Mouse (Mus musculus) gastrocnemius, adult 8-10 months (tissue): ENCODE results near the gene Nabp2. TPM values are rescaled to one million over a fixed set of nuclear protein-coding genes. Genes with fewer than 3 reads are reported as not detected.

Source experiments
- DNase-seq, 2 experiments: peaks; one replicate each; pipeline ENCODE4 v3.0.0; 2022; ENCODE audit warnings: low spot score in 2 of 2
- total RNA-seq, 4 experiments: library from RNA; stranded (reverse); gene quantifications; 2 replicates each; pipeline ENCODE4 v1.2.4; 2022

Gene Nabp2
- total RNA-seq = 10 to 100 TPM; 59.0 to 70.3 (median 63.5) TPM

DNA sequence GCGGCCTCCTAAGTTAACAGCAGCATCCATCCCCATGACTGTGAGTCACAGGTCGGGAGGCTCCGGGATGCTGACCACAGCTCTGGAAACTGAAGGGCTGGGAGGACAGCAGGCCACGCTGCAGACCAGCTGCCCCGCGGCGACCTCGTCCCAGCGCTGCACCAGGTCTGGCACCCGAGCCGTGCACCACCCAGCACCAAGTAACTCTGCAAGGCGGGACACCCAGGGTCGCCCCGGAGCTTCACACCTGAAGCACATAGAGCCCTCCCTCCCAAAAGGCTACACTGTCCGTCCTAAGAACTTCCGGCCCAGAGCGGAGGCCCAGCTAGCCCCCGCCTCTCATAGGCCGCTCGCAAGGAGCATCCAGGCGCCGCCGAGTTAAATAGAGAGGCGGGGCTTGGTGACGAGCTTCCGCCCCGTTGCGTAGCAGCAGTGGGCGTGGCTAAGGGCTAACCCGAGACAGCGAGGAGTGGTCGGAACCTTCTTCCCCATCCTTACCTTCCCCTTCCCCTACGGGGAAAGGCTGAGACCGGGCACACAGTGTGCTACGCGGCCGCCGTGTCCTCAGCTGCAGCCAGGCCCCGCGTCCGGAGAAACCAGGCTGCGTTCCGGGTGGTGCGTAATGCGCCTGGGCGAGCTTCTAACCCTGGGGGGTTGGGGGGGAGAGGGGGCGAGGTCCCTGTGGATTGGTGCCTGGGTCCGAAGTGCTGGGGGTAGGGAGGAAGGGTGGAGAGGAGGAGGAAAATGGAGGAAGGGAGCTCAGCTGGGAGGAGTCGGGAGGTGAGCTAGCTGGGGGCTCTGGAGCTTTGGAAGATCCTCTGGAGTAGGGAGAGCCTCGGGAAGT is at the start of gene Nabp2, which contains the start of gene Rnf41:
Gene Nabp2, minus strand, starts transcription at position 282 of the 844 bp plus-strand sequence.
Gene Rnf41, plus strand, starts transcription at position 447 of the 844 bp plus-strand sequence.
- DNase-seq = peak; percentile 92 to 94

DNA sequence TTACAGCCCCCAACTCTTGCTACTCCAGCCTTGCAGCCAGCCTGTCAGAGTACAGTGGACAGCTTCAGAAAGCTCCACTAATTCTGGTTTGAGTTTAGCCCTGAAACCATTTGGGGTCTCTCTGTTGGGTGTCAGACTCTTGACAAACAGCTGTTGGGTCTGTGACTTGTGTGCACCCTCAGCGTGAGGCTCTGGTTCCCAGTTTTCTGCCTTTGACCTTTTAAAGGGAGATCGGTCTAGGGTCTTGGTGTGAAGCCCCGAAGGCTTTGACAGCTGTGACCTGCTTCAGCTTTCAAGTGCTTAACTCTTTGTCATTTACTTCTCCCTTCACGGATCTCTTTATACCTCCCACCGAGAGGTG is 49.0 kb upstream of the Nabp2 start:
- no peak for DNase-seq

DNA sequence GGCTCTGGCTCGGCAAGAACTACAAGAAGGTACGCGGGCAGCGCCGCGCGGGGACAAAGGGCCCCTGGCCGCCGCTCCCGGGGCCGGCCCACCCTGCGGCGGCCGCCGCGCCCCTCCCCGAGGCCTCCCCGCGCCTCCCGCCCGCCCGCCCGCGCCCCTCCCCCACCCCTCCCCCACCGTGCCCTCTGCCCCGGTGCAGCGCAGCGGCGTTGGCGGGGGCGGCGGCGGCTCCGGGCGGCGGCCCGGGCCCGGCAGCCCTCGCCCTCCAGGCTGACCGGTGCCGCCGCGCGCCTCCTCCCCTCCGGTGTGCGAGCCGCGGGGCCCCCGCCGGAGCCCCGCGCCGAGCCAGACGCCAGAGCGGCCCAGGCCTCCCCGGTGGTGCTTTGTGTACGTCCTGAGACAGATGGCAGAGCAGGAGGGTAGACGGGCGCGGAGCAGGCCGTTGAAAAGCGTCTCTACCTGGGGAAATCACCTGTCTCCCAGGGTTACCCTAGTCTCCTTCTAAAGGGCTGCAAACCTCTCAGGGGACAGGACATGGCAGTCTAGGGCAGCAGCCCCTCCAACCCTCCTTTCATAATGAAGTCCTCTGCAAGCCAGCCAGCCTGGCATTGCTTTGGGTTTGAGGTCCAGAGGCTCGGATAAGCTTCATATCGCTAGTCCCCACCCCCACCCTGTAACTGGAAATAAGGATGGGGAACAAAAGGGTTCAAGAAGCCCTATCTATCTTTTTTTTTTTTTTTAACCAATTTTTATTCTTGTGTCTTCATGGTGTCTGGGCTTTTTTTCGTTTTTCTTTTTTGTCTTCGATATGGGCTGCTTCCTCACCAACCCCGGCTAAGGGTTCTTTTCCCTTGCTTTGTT is 48.3 kb upstream of the Nabp2 start:
- DNase-seq = no peak

DNA sequence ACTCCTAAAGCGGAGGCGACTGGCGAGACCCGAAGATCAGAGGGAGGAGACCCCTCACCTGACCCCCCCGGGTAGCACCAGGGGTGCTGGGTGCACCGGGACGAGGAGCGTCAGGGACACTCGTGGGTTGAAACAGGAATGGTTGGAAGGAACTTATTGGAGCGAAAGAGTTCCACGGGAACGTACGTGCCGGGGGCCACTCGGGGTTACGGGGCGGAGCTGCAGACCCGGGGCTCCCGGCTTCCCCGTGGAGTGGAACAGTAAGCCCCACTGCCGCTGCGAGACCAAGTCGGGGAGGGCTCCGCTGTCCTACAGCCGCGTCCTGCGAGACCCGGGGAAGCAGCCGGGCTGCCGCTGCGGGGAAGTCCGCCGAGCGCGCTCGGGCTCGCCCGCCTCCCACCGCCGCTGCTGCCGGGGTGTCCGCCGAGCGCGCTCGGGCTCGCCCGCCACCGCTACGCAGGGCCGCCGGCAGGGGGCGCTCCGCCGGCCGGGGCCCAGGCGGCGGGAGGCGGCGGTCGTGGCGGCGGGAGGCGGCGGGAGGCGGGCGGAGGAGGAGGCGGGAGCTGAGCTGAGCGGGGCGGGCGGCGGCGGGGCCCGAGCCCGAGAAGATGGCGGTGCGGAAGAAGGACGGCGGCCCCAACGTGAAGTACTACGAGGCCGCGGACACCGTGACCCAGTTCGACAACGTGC is 47.6 kb upstream of the Nabp2 start, which contains the start of gene Smarcc2:
Gene Smarcc2, plus strand, starts transcription at position 530 of the 690 bp plus-strand sequence.
- DNase-seq = peak; percentile 74 to 81

DNA sequence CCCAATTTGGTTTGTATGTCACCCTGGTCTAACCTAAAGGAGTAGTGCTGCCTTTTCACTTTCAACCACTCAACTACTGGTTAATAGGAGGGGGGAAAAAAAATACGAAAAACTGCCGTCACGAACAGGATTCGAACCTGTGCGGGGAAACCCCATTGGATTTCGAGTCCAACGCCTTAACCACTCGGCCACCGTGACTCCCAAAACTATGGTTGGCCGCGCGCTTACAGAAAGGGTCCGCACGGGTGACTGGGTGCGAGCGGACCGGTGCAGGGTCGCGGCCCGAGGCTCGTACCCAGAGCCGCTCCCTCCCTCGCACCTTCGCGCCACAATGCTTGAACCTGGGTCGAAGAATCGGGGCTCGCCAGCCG is 47.0 kb upstream of the Nabp2 start:
- peak; percentile 81 to 83 for DNase-seq

DNA sequence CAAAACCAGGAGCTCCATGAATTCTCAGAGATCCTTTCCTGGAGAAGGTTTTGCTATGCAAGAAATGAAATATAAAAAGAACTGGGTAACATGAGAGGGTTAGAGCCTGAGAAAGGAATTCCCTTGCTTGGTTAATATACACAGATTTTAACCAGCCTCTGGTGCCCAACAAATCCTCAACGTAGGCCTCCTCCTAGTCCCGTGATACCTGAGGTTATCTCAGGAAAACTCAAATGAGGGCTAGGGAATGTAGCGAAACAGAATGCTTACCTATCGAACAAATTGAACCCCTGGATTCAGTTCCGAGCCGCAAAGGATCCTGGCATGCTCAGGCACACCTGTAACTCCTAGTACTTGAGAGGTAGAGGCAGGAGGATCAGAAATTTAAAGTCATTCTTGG is 46.4 kb upstream of the Nabp2 start:
- no peak for DNase-seq

DNA sequence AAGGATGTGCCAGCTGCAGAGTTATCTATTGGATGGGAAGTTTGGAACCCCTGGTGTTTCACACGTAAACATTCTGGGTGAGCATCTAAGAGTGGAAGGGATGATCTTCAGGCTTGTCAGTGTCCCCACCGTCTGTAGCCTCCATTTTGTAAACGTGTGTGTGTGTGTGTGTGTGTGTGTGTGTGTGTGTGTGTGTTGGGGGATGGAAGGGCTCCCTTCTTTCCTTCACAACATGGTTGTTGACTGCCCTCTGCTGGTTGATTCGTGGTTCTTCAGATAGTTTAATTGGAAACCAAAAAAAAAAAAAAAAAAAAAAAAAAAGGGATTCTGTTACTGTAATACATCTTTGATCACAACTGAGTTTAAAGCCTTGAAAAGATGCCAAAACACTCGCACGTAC is 44.0 kb upstream of the Nabp2 start:
- peak; percentile 38 to 54 for DNase-seq

DNA sequence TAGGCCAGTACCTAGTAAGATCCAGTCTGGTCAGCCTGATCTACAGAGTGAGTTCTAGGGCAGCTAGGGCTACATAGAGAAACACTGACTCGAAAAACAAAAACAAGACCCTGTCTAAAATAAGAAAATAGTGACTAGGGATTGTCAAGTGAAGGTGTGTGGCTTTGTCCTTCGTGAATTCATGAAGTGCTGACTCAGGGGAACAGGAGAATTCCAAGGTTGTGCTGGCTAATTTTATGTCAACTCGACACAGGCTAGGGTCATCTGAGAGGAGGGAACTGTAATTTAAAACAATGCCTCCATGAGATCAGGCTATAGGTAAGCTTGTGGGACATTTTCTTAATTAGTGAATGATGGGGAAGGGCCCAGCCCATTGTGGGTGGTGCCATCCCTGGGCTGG is 43.2 kb upstream of the Nabp2 start:
- no peak for DNase-seq

DNA sequence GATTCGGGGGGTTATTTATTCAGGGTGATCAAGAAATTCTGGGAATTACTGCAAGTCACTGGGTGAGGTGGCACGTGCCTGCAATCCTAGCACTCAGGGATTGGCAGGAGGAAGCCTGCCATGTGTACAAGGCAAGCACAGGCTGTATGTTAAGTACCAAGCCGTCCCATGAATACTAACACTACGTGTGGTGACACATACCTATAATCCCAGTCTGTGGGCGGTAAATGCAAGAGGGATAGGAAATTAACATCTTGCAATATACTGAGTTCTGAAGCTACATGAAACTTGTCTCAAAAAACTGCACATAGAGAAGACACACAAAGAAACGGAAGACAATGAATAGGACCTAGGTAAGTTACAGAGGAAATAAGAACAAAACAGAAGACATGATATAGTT is 39.7 kb upstream of the Nabp2 start:
- DNase-seq = no peak

DNA sequence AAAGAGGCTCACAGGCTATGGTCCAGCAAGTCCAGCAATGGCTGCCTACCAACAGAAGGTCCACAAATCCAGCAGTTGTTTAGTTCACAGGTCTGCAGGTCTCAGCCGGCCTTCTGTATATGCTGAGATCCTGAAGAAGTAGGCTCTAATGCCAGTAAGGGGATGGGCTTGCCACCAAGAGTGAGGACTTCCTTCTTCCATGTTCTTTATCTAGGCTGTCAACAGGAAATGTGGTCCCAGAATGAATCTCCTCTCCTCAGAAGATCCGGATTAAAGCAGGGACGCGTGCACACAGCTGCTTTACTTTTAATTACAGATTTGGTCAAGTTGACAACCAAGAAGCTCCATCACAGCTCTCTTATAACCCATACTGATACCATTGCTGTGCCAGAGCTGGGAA is 34.1 kb upstream of the Nabp2 start:
- DNase-seq = no peak

DNA sequence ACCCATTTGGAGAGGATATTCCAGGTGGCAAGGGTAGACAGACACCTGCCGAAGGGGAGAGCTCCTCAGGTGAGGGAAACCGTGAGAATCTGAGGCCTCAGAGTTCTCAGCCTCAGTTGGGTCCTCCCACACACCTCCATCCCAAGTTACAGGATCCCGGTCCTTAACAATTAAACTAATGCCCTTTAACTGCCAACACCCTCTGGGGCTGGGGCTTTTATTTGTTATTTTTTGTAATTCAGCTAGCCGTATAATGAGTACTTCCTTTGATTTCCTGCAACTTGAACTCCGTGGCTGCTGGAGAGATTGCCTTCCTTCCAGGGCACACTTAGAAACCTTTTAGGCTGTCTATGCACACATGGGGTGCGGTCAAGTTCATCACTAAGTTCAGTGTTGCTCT is 33.1 kb upstream of the Nabp2 start:
- DNase-seq = no peak

DNA sequence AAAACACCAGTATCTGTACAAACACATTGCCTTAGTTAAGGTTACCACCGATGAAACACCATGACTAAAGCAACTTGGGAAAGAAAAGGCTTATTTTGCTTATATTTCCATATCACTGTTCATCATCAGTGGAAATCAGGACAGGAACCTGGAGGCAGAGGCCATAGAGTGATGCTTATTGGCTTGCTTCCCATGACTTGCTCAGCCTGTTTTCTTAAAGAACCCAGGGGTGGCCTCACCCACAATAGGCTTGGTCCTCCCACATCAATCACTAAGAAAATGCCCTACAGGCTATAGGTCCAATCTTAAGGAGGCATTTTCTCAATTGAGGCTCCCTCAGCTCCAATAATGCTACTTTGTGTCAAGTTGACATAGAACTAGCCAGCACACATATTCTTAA is 31.4 kb upstream of the Nabp2 start:
- no peak for DNase-seq

DNA sequence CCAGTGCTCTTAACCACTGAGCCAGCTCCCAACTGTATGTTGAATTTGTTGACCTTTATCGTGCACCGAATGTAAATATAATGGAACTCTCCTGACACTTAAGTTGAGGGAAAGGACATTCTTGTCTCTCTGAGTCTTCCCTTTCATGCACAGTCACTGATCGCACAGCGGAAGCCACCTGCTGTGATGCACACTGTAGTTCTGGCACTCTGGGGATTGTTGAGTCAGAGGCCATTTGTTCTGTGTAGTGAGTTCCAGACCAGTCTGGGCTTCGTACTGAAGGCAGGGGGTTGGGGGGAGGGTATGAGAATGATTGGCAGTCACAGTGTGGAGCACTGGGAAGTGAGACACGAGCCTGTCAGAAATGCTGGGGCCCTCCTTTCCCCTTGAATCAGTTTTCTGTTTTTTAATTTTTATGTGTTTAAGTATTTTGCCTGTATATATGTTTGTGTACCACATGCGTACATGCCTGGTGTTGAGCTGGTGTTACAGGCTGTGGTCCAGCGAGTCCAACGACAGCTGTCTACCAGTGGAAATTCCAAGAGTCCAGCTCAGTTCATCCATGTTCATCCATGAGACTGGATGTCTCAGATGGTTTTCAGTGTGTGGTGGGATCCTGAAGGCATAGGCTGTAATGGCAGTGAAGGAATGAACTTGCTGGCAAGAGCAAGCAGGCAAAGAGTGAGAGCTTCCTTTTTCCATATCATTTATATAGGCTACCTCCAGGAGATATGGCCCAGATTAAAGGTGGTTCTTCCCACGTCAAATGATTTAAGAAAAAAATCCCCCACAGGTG is 30.2 kb upstream of the Nabp2 start:
- no peak for DNase-seq

DNA sequence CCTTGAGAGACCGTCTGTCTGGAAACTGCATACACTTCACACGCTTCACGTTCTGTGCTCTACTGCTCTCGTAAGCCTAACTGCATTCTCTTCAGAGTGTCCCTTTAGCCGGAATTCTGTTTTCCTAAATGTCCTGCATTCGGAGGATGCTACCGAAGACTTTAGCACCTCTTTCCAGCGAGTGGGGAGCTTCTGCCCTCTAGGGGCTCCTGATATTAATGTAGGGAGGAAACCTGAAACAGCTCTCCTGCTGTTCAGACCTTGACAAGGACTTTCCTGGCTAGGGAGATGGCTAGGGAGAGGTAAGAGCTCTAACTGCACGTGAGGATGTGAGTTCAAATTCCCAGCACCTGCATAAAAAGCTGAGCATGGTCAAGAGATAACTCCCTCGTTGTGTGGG is 29.1 kb upstream of the Nabp2 start:
- DNase-seq = no peak

DNA sequence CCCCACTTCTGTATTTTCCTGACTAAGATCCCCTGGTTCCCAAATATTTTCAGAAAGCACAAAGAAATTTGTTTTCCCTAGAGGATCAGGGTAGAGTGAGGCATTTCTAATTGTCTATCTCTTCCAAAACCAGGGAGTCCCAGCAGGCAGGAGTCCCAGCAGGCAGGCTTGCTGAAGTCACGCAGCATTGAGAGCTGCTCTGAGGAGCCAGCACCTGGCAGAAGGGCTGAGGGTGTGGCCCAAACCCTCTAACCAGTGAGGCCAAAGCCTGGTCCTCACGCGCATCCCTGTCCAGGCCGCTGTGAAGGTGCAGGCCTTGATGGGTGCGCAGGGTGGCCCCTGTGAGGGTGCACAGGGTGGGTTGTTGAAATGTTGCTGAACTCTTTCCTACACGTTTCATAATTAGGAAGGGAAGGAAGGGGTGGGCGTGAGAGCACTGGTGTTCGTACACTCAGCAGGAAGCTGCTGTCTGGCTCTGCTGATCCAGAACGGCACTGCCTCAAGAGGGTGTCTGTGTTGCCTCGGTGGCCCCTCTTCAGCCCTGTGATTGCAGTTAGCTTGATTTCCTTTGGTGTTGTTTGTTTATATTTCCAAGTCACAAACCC is 27.5 kb upstream of the Nabp2 start:
- DNase-seq = no peak

DNA sequence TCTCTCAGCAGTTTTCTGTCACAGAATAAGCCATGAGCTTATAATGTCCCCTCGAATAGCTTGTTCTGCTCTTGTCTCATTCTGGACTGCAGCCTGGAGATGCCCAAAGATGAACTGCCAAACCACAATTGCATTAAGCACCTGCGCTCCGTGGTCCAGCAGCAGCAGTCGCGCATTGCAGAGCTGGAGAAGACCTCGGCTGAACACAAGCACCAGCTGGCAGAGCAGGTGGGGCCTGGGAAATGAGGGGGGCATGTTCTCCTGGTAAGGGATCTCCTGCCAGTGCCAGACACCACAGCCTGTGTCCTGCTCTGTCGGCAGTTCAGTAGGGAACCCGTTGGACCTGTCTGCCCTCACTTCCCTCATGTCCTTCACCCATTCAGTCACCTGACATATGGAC is 25.1 kb upstream of the Nabp2 start:
- no peak for DNase-seq

DNA sequence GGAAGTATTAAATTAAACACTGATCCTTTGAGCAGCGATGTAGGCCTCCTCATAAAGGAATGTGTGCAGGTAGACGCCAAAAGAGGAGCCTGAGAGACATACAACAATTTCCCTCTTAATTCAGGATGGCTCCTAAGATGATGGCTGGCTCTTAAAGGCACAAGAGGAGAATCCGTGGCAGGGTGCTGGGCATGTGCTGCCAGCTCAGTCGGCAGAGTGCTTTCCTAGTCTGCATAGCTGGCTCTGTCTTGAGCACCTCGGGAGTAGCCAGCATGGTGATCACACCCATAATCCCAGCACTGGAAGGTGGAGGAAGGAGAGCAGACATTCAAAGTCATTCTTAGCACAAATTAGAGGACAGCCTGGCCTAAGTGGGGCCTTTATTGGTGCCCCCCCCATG is 24.6 kb upstream of the Nabp2 start:
- no peak for DNase-seq

DNA sequence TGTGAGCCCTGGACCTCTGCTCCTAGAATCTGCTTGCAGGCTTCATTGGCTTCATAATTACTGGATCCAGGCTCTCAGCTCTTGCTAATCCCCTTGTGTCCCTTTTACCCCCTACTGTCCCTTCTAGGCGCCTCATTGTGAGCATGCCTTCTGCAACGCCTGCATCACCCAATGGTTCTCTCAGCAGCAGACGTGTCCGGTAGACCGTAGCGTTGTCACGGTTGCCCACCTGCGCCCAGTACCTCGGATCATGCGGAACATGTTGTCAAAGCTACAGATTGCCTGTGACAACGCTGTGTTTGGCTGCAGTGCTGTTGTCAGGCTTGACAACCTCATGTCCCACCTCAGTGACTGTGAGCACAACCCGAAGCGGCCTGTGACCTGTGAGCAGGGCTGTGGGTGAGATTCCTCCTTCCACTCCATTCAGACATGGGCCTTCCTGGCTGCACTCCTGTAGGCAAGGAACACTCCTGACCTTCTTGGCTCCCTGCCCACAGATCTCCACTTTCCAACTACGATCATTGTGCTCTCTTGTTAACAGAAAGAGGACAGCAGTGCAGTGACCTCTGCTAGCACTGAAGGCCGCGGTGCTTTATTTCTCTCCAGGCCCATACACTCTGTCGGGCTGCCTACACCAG is 24.0 kb upstream of the Nabp2 start:
- peak; percentile 35 to 44 for DNase-seq

DNA sequence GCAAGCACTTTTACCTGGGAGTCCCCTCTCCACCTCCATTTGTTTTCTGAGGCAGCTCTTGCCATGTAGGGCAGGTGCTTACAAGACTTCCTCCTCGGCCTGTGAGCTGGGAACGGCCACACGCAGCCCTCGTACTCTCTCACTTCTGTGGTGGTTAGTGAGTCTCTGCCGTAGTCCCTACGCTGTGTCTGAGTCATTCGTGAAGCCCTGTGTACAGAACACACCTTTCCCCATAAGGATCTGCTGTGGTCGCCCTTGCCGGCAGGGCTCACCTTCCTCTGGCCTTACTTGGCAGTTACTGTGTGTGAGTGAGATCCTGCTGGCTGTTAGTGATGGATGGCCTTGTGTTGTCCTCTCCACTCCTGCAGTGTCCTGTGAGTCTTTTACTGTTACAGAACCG is 23.4 kb upstream of the Nabp2 start:
- no peak for DNase-seq

DNA sequence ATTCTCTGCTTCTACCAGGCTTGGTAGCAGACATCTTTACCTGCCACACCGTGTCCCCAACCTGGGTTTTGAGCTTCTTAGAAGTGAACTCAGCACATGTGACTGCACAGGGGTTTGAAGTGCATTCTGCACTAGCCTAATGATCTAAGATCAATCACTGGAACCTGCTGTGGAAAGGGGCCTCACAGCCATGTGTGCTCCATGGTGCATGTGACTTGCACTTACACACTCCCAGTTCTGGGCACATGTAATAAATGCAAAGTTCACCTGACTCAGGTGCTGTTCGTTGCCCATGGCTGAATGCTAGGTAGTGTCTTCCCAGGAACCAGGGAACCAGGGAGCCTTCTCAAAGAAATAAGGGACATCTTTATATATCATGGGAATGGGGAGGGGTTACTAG is 22.1 kb upstream of the Nabp2 start:
- DNase-seq = no peak
